11 mouse cellular contexts compared by ENCODE assay signal in the genomic region with DNA sequence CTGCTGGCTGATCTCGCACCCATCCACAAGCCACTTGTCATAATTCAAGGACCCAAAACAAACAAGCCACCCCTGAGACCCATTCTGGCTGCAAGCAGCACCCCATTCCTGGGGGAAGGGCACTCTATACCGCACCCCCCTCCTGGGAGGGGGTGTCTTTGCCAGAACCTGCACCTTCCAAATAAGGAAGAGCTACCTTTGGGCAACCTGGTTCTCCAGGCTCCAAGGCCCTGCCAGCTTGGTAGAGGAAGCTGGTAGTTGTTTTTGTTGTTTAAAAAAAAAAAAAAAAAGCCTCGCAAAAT. TPM values are rescaled to one million over a fixed set of nuclear protein-coding genes. Genes with fewer than 3 reads are reported as not detected.
DNase-seq lines count a peak whose midpoint lies in the region; ATAC-seq and TF ChIP-seq lines count a peak whose summit lies in the region.
"Had no signal": no experiment of that assay in that cellular context is flagged by ENCODE, and none has a peak within 500 bp of the region (broad histone marks: within the 10 kb centered on the region; RNA-seq: fewer than 3 reads in every experiment).

No protein-coding gene starts in this region.

- no peak for DNase-seq in limb, embryonic 11.5 days (ENCODE audit: low spot score)
- no peak for DNase-seq in limb, embryonic 10.5 days (ENCODE audit: low spot score)
- DNase-seq in midbrain, postnatal 0 days (ENCODE audit: low spot score) = no peak
- no peak for DNase-seq in c-Kit-positive CD71-positive TER-119-positive erythroid progenitor cells, embryonic 14.5 days (ENCODE audit: low spot score)
- no peak for DNase-seq in left cerebral cortex, adult 11 months (ENCODE audit: low spot score)
- DNase-seq: heart, adult 18-20 months; kidney, adult 2 months; thymus, postnatal 4 days had no signal

- H3K9ac ChIP-seq in limb, embryonic 11.5 days (ENCODE audit: low read length) = no peak overlapping the region
- H3K9ac ChIP-seq in embryonic facial prominence, embryonic 13.5 days = no peak overlapping the region; the same call in 1 of the 2 replicates
- peak overlapping the region; percentile 75 for H3K9ac ChIP-seq in hindbrain, embryonic 12.5 days
- peak overlapping the region; percentile 90 for H3K9ac ChIP-seq in midbrain, postnatal 0 days (replicated peaks; ENCODE audit: low read length, poor library complexity, severe bottlenecking)

- peaks cover 6% of the 10 kb centered on the region; the same call in 1 of the 2 replicates for H3K4me1 ChIP-seq in limb, embryonic 11.5 days (ENCODE audit: control insufficient read depth, insufficient read depth, low read length)
- peaks cover 16% of the 10 kb centered on the region for H3K4me1 ChIP-seq in limb, embryonic 10.5 days
- peaks cover 20% of the 10 kb centered on the region for H3K4me1 ChIP-seq in embryonic facial prominence, embryonic 13.5 days
- peaks cover 25% of the 10 kb centered on the region for H3K4me1 ChIP-seq in hindbrain, embryonic 12.5 days
- H3K4me1 ChIP-seq in midbrain, postnatal 0 days (ENCODE audit: insufficient read depth, low read length) = peaks cover 14% of the 10 kb centered on the region; the same call in 1 of the 2 replicates

- peaks cover 19% of the 10 kb centered on the region for H3K27me3 ChIP-seq in limb, embryonic 11.5 days (ENCODE audit: control insufficient read depth, insufficient read depth, low read length)
- H3K27me3 ChIP-seq in limb, embryonic 10.5 days (ENCODE audit: low read depth, poor library complexity, severe bottlenecking) = peaks cover 45% of the 10 kb centered on the region
- H3K27me3 ChIP-seq in embryonic facial prominence, embryonic 13.5 days = peaks cover 42% of the 10 kb centered on the region
- H3K27me3 ChIP-seq in hindbrain, embryonic 12.5 days = peaks cover 10% of the 10 kb centered on the region
- no peaks in the 10 kb centered on the region for H3K27me3 ChIP-seq in midbrain, postnatal 0 days (ENCODE audit: insufficient read depth, low read length)

- no peak overlapping the region for H3K4me2 ChIP-seq in limb, embryonic 11.5 days (ENCODE audit: low read depth, severe bottlenecking)
- H3K4me2 ChIP-seq in embryonic facial prominence, embryonic 13.5 days = peak overlapping the region; percentile 80
- H3K4me2 ChIP-seq in hindbrain, embryonic 12.5 days (replicated peaks) = peak overlapping the region; percentile 74
- H3K4me2 ChIP-seq in midbrain, postnatal 0 days (ENCODE audit: low read depth, low read length, poor library complexity, severe bottlenecking) = peak overlapping the region; percentile 82

- no peaks in the 10 kb centered on the region for H3K36me3 ChIP-seq in limb, embryonic 11.5 days (ENCODE audit: control insufficient read depth, insufficient read depth, low read length)
- H3K36me3 ChIP-seq in limb, embryonic 10.5 days = no peaks in the 10 kb centered on the region
- H3K36me3 ChIP-seq in embryonic facial prominence, embryonic 13.5 days = no peaks in the 10 kb centered on the region
- H3K36me3 ChIP-seq in hindbrain, embryonic 12.5 days = no peaks in the 10 kb centered on the region
- no peaks in the 10 kb centered on the region for H3K36me3 ChIP-seq in midbrain, postnatal 0 days (ENCODE audit: insufficient read depth, low read length)

- no peak overlapping the region for H3K27ac ChIP-seq in limb, embryonic 11.5 days (replicated peaks; ENCODE audit: low read depth, low read length)
- H3K27ac ChIP-seq in limb, embryonic 10.5 days = no peak overlapping the region
- H3K27ac ChIP-seq in embryonic facial prominence, embryonic 13.5 days = no peak overlapping the region
- H3K27ac ChIP-seq in hindbrain, embryonic 12.5 days = peak overlapping the region; percentile 90; the same call in 1 of the 2 replicates
- peak overlapping the region; percentile 98 for H3K27ac ChIP-seq in midbrain, postnatal 0 days (ENCODE audit: low read depth, low read length)

- peak overlapping the region; percentile 54; the same call in 1 of the 2 replicates for H3K4me3 ChIP-seq in limb, embryonic 11.5 days (ENCODE audit: low read depth, low read length)
- no peak overlapping the region for H3K4me3 ChIP-seq in limb, embryonic 10.5 days
- H3K4me3 ChIP-seq in embryonic facial prominence, embryonic 13.5 days = no peak overlapping the region
- H3K4me3 ChIP-seq in hindbrain, embryonic 12.5 days = peak overlapping the region; percentile 50
- peak overlapping the region; percentile 71 for H3K4me3 ChIP-seq in midbrain, postnatal 0 days (ENCODE audit: low read depth, low read length)

- 61% methylated on average over 3 of the region's 3 CpGs for WGBS in limb, embryonic 11.5 days
- WGBS in limb, embryonic 10.5 days = 53% methylated on average over 3 of the region's 3 CpGs
- 58% methylated on average over 3 of the region's 3 CpGs for WGBS in embryonic facial prominence, embryonic 13.5 days
- WGBS in hindbrain, embryonic 12.5 days = 52% methylated on average over 3 of the region's 3 CpGs
- WGBS in midbrain, postnatal 0 days = 30% methylated on average over 3 of the region's 3 CpGs

- no peak; the same call in 1 of the 2 replicates for TF ChIP-seq CTCF in midbrain, postnatal 0 days (IDR thresholded peaks at IDR 0.05)

- no peak for ATAC-seq in limb, embryonic 11.5 days (ENCODE audit: insufficient number of reproducible peaks, low FRiP score, low TSS enrichment, low read depth)
- no peak for ATAC-seq in embryonic facial prominence, embryonic 13.5 days (ENCODE audit: insufficient number of reproducible peaks, insufficient read depth, low FRiP score, low TSS enrichment, low read depth)
- no peak for ATAC-seq in hindbrain, embryonic 12.5 days (ENCODE audit: low FRiP score)
- ATAC-seq in midbrain, postnatal 0 days (ENCODE audit: low FRiP score) = no peak

- H3K9me3 ChIP-seq in limb, embryonic 11.5 days (ENCODE audit: control insufficient read depth, low read length) = no peaks in the 10 kb centered on the region
- H3K9me3 ChIP-seq in limb, embryonic 10.5 days (replicated peaks) = no peaks in the 10 kb centered on the region
- no peaks in the 10 kb centered on the region for H3K9me3 ChIP-seq in embryonic facial prominence, embryonic 13.5 days
- no peaks in the 10 kb centered on the region for H3K9me3 ChIP-seq in hindbrain, embryonic 12.5 days (replicated peaks)
- no peaks in the 10 kb centered on the region for H3K9me3 ChIP-seq in midbrain, postnatal 0 days (ENCODE audit: low read length)

RNA-seq across cellular contexts. Expression of gene Prkcz, which starts 16.9 kb away (rescaled TPM):
- 6.3 and 9.3 TPM in 2 replicates for polyA plus RNA-seq in limb, embryonic 11.5 days (2014; fragmentation: Nextera tagmentation; extraction: Ambion mirVana)
- polyA plus RNA-seq in limb, embryonic 10.5 days (2016; fragmentation: Nextera tagmentation; extraction: Ambion mirVana) = 8.4 and 9.3 TPM in 2 replicates
- polyA plus RNA-seq in embryonic facial prominence, embryonic 13.5 days (2015; fragmentation: Nextera tagmentation; extraction: Ambion mirVana) = 10.9 and 12.4 TPM in 2 replicates
- 33.7 and 33.9 TPM in 2 replicates for polyA plus RNA-seq in hindbrain, embryonic 12.5 days (2016; fragmentation: Nextera tagmentation; extraction: Ambion mirVana)
- total RNA-seq in midbrain, postnatal 0 days (2014; rRNA removed) = 103 and 104 TPM in 2 replicates
- polyA plus RNA-seq in midbrain, postnatal 0 days (2015; fragmentation: Nextera tagmentation; extraction: Ambion mirVana) = 104 and 106 TPM in 2 replicates

RNA-seq across cellular contexts. Expression of gene Gabrd, which starts 53.7 kb away (rescaled TPM):
- 0.08 TPM in 1 of 2 replicates, not detected in the other for polyA plus RNA-seq in limb, embryonic 11.5 days (2014; fragmentation: Nextera tagmentation; extraction: Ambion mirVana)
- polyA plus RNA-seq in limb, embryonic 10.5 days (2016; fragmentation: Nextera tagmentation; extraction: Ambion mirVana) = not detected in 2 replicates
- not detected in 2 replicates for polyA plus RNA-seq in embryonic facial prominence, embryonic 13.5 days (2015; fragmentation: Nextera tagmentation; extraction: Ambion mirVana)
- polyA plus RNA-seq in hindbrain, embryonic 12.5 days (2016; fragmentation: Nextera tagmentation; extraction: Ambion mirVana) = not detected in 2 replicates
- total RNA-seq in midbrain, postnatal 0 days (2014; rRNA removed) = 0.11 and 0.52 TPM in 2 replicates
- polyA plus RNA-seq in midbrain, postnatal 0 days (2015; fragmentation: Nextera tagmentation; extraction: Ambion mirVana) = 0.36 and 0.37 TPM in 2 replicates
- total RNA-seq: ES-E14; heart, adult 18-20 months had no signal

Comparison
In these comparisons a context has a peak if more than half of its experiments do, and no peak if none do; other contexts are left out.
1. H3K4me3 ChIP-seq: peak in limb, embryonic 11.5 days (single experiment), hindbrain, embryonic 12.5 days (single experiment) and midbrain, postnatal 0 days (single experiment); none in limb, embryonic 10.5 days (single experiment) and embryonic facial prominence, embryonic 13.5 days (single experiment).
2. H3K27ac ChIP-seq: peak in hindbrain, embryonic 12.5 days (single experiment) and midbrain, postnatal 0 days (single experiment); none in limb, embryonic 11.5 days (single experiment), limb, embryonic 10.5 days (single experiment) and embryonic facial prominence, embryonic 13.5 days (single experiment).
3. H3K9ac ChIP-seq: peak in hindbrain, embryonic 12.5 days (single experiment) and midbrain, postnatal 0 days (single experiment); none in limb, embryonic 11.5 days (single experiment) and embryonic facial prominence, embryonic 13.5 days (single experiment).